Mouse (Mus musculus) hindbrain, embryonic 15.5 days (tissue): ENCODE measurements around the gene Mospd1. TPM values are rescaled to one million over a fixed set of nuclear protein-coding genes. Genes with fewer than 3 reads are reported as not detected.

Source experiments
- polyA plus RNA-seq: library from polyadenylated mRNA; unstranded; fragments of >200 nt; fragmentation: Nextera tagmentation; extraction: Ambion mirVana; gene quantifications from 2 replicates; pipeline ENCODE4 v1.2.1, GENCODE M21; 2015

Mospd1 gene
- polyA plus RNA-seq, 1 experiment from 2014 or later = 42.8 TPM

Other genes starting within 250 kb of the Mospd1 start
- gene Plac1, start 130.4 kb downstream of the Mospd1 start, polyA plus RNA-seq = 0.53 and 0.58 TPM in 2 replicates
- 3.5 and 3.7 TPM in 2 replicates for gene Fam122b, start 100.7 kb downstream of the Mospd1 start, polyA plus RNA-seq
- gene Fam122c, start 97.1 kb downstream of the Mospd1 start, polyA plus RNA-seq = not detected in 2 replicates
- not detected in 2 replicates for gene Etd, start 64.4 kb upstream of the Mospd1 start, polyA plus RNA-seq
- gene Rtl8c, start 237.5 kb upstream of the Mospd1 start, polyA plus RNA-seq = 209 and 220 TPM in 2 replicates
- gene Gm14597, start 238.5 kb upstream of the Mospd1 start, polyA plus RNA-seq = not detected in 2 replicates